Mouse (Mus musculus) C2C12 (cell line): Measurements from ENCODE around the gene Crisp2. TPM values are rescaled to one million over a fixed set of nuclear protein-coding genes. Genes with fewer than 3 reads are reported as not detected.
"Not testable (repeated sequence)": the region's sequence is repeated elsewhere in the genome, so short reads cannot be mapped to it uniquely, and the experiment has no call there.

Source experiments
- H3K27me3 ChIP-seq: one replicate; pipeline ENCODE4 v1.6.1; 2011; ENCODE audit not compliant: control insufficient read depth, insufficient read depth, insufficient read length
- H3K36me3 ChIP-seq: one replicate; pipeline ENCODE4 v1.6.1; 2011; ENCODE audit not compliant: control insufficient read depth, insufficient read depth
- H3K4me3 ChIP-seq: one replicate; pipeline ENCODE4 v1.5.1; 2011; ENCODE audit warnings: mild to moderate bottlenecking, control low read depth; ENCODE audit not compliant: poor library complexity, insufficient read depth, severe bottlenecking
- H3K79me2 ChIP-seq: one replicate; pipeline ENCODE4 v1.6.1; 2011; ENCODE audit not compliant: control insufficient read depth, insufficient read depth
- H3K79me3 ChIP-seq: one replicate; pipeline ENCODE4 v1.6.1; 2011; ENCODE audit warnings: low read depth, control low read depth
- H3ac ChIP-seq: one replicate; pipeline ENCODE3; 2011; ENCODE audit warnings: low read depth; ENCODE audit not compliant: control insufficient read depth, insufficient read length
- CEBPB ChIP-seq: IDR thresholded peaks from one replicate; pipeline ENCODE4 v1.6.1; 2011; ENCODE audit warnings: low read depth, mild to moderate bottlenecking, control low read depth, moderate library complexity
- CTCF ChIP-seq: IDR thresholded peaks from one replicate; pipeline ENCODE4 v1.5.1; 2011; ENCODE audit not compliant: control insufficient read depth, insufficient read depth, insufficient read length
- FOSL1 ChIP-seq: IDR thresholded peaks from one replicate; pipeline ENCODE4 v1.8.0; 2011; ENCODE audit warnings: mild to moderate bottlenecking, low read length; ENCODE audit not compliant: poor library complexity, insufficient read depth, severe bottlenecking
- MAX ChIP-seq: IDR thresholded peaks from one replicate; pipeline ENCODE4 v1.6.1; 2011; ENCODE audit warnings: mild to moderate bottlenecking, control low read depth
- MYOD1 ChIP-seq: IDR thresholded peaks from one replicate; pipeline ENCODE4 v1.6.1; 2011; ENCODE audit warnings: low read depth; ENCODE audit not compliant: control insufficient read depth, insufficient read length
- MYOG ChIP-seq: IDR thresholded peaks from one replicate; pipeline ENCODE4 v1.6.1; 2011; ENCODE audit not compliant: control insufficient read depth, insufficient read length; ENCODE audit errors: extremely low read depth
- USF1 ChIP-seq: IDR thresholded peaks from one replicate; pipeline ENCODE4 v1.6.1; 2011; ENCODE audit warnings: low read depth, mild to moderate bottlenecking, control low read depth, moderate library complexity
- polyA plus RNA-seq: library from polyadenylated mRNA; unstranded; fragments of >200 nt; fragmentation: generic; extraction: Trizol; gene quantifications from one replicate; pipeline ENCODE4 v1.2.1, GENCODE M21; 2012; ENCODE audit warnings: missing spikeins

Gene Crisp2
- polyA plus RNA-seq, 1 experiment = not detected

DNA sequence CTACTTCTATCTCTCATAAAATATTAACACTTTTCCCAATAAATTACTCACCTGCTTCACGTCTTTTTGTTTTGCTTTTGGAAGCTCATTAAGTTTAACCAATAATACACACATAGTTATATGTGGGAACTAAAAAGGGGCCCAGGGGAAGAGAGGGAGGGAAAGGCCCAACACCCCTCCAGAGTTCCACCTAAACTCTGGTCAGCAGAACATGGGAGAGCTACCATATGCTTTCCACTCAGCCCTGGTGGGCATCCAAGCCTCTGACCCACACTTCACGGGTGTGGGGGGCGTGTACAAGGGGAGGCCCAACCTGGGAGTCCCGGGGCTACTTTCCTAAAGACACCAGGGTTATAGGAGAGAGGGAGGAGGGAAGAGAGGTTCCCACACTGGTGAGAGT lies 75.1 kb downstream of the Crisp2 start:
- TF ChIP-seq CTCF (no peak), CEBPB (no peak), MYOD1 (no peak)
- Histone ChIP-seq H3K79me3 (no peaks in the 10 kb centered on the region), H3K4me3 (no peak overlapping the region), H3K79me2 (no peaks in the 10 kb centered on the region), H3K27me3 (no peaks in the 10 kb centered on the region), H3K36me3 (no peaks in the 10 kb centered on the region), H3ac (no peak overlapping the region)

DNA sequence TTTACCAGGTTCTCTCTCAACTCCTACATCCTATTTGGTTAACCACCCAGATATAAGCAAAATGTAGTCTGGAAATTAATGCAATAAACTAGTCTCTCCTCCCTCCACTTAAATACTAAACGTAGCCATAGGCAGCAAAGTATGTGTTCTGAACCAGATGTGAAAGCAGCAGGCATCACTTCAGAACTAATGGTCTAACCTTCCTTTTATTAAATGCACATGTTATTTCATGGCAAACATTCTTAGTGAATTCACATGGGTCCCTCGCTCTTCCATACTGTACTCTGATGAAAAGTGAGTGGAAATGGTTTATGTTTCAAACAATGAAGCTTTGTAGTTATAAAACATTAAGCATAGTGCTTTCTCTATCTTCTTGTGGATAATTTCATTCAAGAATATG lies 75.5 kb downstream of the Crisp2 start:
- no peaks in the 10 kb centered on the region for H3K79me3 ChIP-seq
- TF ChIP-seq MAX (no peak), MYOD1 (no peak), MYOG (no peak), FOSL1 (no peak), CTCF (no peak), USF1 (no peak), CEBPB (no peak)
- H3K79me2 ChIP-seq = no peaks in the 10 kb centered on the region
- H3K27me3 ChIP-seq = no peaks in the 10 kb centered on the region
- H3ac ChIP-seq = no peak overlapping the region
- no peak overlapping the region for H3K4me3 ChIP-seq
- H3K36me3 ChIP-seq = no peaks in the 10 kb centered on the region

DNA sequence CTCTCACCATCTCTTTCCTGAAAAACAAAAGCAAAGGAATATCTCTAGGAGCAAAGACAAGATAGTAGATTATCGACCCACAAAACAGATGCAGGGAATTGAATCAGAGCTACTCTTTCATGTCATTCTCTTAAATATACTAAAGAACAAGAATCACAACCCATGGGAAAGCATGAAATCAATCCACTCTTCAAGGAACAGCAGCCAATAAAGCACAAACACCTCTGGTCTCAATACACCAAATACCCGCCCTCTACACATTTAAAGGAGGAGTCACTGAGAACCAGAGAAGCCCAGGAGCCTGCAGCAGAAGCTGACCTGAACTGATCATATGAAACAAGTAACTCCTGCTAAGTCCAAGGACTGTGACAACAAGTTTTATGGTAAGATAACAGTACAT lies 80.0 kb downstream of the Crisp2 start, which contains the start of gene Esp1:
Gene Esp1, plus strand, starts transcription at position 301 of the 400 bp plus-strand sequence.
- H3K36me3 ChIP-seq = no peaks in the 10 kb centered on the region
- no peak within 1 kb of the TSS for H3K4me3 ChIP-seq
- no peaks in the 10 kb centered on the region for H3K27me3 ChIP-seq
- no peaks in the 10 kb centered on the region for H3K79me2 ChIP-seq
- no peaks in the 10 kb centered on the region for H3K79me3 ChIP-seq
- no peak for TF ChIP-seq CEBPB
- no peak for TF ChIP-seq MYOG
- no peak for TF ChIP-seq USF1
- TF ChIP-seq FOSL1 = no peak
- TF ChIP-seq MYOD1 = no peak
- no peak for TF ChIP-seq CTCF
- TF ChIP-seq MAX = no peak
- no peak within 1 kb of the TSS for H3ac ChIP-seq

DNA sequence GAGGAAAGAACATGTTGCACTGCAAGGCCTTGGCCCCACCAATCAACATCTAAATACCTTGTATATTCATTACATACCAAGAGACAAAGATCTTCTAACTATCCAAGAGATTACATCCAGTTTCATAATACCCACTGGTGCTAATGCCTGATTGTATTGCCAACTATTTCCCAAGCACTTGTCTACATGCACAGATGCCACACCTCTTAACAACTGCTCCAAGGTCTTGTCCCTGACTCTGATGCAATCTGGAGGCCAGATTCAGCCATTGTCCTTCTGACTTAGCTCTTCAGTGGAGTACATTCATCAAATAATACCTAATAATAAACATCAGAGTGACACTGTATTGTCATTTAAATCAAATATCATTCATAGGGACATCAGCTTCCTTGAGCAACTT lies 89.7 kb downstream of the Crisp2 start:
- not testable (repeated sequence) for H3K27me3 ChIP-seq, H3K36me3 ChIP-seq, H3ac ChIP-seq, H3K79me3 ChIP-seq, H3K79me2 ChIP-seq, H3K4me3 ChIP-seq

DNA sequence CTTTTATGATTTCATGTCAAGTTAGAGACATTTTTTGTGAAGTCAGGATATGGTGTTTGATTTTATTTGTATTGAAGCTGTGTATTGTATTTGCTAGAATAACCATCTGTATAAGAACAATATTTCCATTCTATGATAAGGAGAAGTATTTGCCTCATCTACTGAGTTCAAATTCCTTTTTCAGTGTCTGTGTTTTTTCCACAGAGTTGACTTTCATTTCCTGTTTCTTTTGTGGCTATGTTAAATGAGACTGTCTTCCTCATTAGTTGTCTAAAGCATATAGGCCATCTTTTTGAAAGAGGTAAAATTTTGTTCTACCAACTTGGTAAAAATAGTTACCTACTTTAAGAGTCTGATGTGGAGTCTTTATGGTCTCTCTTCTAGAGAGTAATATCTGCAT lies 90.5 kb downstream of the Crisp2 start:
- no peaks in the 10 kb centered on the region for H3K27me3 ChIP-seq
- H3K79me3 ChIP-seq = no peaks in the 10 kb centered on the region
- H3K4me3 ChIP-seq = no peak overlapping the region
- no peaks in the 10 kb centered on the region for H3K36me3 ChIP-seq
- TF ChIP-seq FOSL1 (no peak), USF1 (no peak), MYOG (no peak), MAX (no peak), CTCF (no peak), CEBPB (no peak), MYOD1 (no peak)
- no peak overlapping the region for H3ac ChIP-seq
- no peaks in the 10 kb centered on the region for H3K79me2 ChIP-seq

Other genes starting within 250 kb of the Crisp2 start
- not detected for gene Esp6, start 245.5 kb downstream of the Crisp2 start, polyA plus RNA-seq
- not detected for gene Esp4, start 208.4 kb downstream of the Crisp2 start, polyA plus RNA-seq
- not detected for gene Esp3, start 174.9 kb downstream of the Crisp2 start, polyA plus RNA-seq
- not detected for gene Esp1, start 79.9 kb downstream of the Crisp2 start, polyA plus RNA-seq
- gene Rhag, start 4.1 kb upstream of the Crisp2 start, polyA plus RNA-seq = not detected
- 2.2 TPM for gene 9130008F23Rik, start 73.6 kb upstream of the Crisp2 start, polyA plus RNA-seq
- gene Glyatl3, start 107.3 kb upstream of the Crisp2 start, polyA plus RNA-seq = not detected
- gene Mut, start 127.7 kb upstream of the Crisp2 start, polyA plus RNA-seq = 4.8 TPM
- gene Cenpq, start 128.0 kb upstream of the Crisp2 start, polyA plus RNA-seq = 4.7 TPM